Mouse (Mus musculus) cerebellum, postnatal 25 days (tissue): ENCODE data around the gene Tox3.

Experiments used
- DNase-seq, 2 experiments: peaks; one replicate each; pipeline ENCODE4 v3.0.0; 2021; ENCODE audit warnings: mixed read lengths in 2 of 2

Tox3 gene

DNA sequence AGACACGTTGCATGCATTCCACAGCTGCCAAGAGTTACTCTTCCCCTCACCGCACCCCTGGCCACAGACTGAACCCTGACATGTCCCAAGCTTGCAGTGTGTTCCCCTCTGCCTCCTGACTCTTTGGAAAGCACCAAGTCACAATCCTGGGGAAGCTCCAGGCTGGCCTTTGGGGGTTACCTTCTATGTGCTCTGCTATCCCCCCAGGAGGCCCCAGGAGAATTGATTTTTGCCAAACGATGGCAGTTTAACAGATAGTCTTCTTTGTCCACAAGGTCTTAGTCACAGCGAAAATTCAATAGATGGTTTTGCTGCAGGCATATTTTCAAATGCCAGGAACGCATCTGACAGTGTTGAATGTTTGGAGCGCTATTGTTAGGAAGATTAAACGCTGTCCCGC is 115.6 kb downstream of the Tox3 start:
- no peak for DNase-seq

DNA sequence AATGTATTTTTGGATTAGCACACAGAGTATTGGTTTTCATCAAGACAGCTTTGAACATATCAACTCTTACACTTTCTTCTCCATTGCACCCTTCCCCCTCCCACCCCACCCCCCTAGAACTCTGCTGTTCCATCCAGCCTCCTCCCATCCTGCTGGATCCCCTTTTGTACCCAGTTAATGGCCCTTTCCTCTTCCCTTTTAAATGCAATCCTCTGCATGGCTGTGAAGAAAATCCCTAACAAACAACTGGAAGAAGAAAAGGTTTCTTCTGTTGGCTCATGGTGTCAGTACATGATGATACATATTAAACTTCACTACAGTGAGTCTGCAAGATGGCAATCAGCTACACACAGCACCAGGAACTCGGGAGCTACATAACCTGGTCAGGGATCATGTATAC is 124.0 kb downstream of the Tox3 start:
- no peak for DNase-seq

DNA sequence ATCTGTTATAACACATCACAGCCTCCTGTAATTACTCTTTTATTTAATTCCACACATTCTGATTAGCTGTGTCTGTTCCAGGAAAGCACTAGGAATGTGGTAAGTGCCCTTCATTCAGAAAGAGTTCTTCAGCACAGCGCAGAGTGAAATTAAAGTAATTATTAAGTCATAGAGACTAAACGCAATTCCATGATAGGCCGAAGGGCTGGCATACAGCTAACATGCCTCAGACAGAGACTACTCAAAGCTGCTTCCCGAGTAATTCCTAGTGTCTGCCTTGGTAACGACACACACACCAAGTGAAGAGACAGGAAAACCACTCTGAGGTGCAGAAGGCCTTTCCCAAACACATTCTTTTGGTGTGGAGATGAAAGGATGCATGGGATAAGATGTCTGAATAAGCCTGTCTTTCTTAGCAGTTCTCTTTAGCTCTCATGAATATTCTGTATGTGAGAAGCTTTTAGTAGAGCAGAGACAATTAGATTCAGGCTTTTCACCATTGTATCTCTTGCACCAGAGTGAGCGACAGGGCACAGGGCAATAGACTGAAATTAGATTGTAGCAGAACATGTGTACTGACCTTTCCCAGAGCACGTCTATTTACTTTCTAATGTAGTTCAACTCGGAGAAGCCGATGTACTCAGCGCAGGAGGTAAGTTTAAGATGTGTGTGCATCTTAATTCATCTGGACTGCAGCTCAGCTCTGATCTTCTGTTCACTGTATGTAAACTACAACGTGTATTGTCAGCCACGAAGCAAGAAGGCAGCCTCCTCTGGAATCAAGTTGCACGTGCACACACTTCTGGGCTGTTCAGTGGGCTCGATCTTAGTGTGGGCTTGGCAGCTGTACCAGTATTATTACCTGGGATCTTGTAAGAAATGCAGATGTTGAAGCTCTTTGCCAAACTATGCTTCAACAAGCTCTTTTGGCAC is 138.8 kb downstream of the Tox3 start:
- DNase-seq: no peak
